Mouse (Mus musculus) spleen, adult 2 months (tissue): ENCODE measurements around the gene Xntrpc.

Experiments used
- CTCF ChIP-seq: fragments of 200-500 bp; IDR thresholded peaks from 2 replicates; pipeline ENCODE4 v1.5.1; 2011; ENCODE audit warnings: mild to moderate bottlenecking, inconsistent platforms; ENCODE audit not compliant: insufficient read depth, insufficient read length, insufficient replicate concordance; ENCODE audit errors: extremely low read depth
- POLR2A ChIP-seq: fragments of 200-500 bp; IDR thresholded peaks from 2 replicates; pipeline ENCODE4 v1.6.1; 2011; ENCODE audit warnings: low read depth, low read length, inconsistent platforms

- no peak for TF ChIP-seq CTCF
- TF ChIP-seq POLR2A, result no peak
Measured at GRCm38 (mm10) chr7:102102241-102102640, 36.7 kb downstream of the Xntrpc start.
